Mouse (Mus musculus): ENCODE measurements around the gene Slc30a3.
"Not testable (repeated sequence)": the region's sequence is repeated elsewhere in the genome, so short reads cannot be mapped to it uniquely, and the experiment has no call there.

Gene Slc30a3

GRCm38 (mm10) chr5:31048763-31049641, 59.0 kb downstream of the Slc30a3 start, which contains the start of gene Slc5a6:
Gene Slc5a6, minus strand, starts transcription at chr5:31048924.
- peak in 1 of 2 experiments; percentile 30 for DNase-seq (ENCODE audit: low spot score in 2 of 2)

GRCm38 (mm10) chr5:31047848-31048762, 59.9 kb downstream of the Slc30a3 start, which contains the start of gene Atraid:
Gene Atraid, plus strand, starts transcription at chr5:31048312.
- DNase-seq (ENCODE audit: low spot score in 2 of 2): peak; percentile 88 to 99

- DNase-seq (ENCODE audit: low spot score in 2 of 2): no peak
Observed at GRCm38 (mm10) chr5:31047074-31047473, 61.0 kb downstream of the Slc30a3 start.

GRCm38 (mm10) chr5:31046416-31046815, 61.6 kb downstream of the Slc30a3 start:
- no peak for DNase-seq (ENCODE audit: low spot score in 2 of 2)

GRCm38 (mm10) chr5:31038171-31038845, 69.7 kb downstream of the Slc30a3 start:
- no peak for DNase-seq (ENCODE audit: low spot score in 2 of 2)

GRCm38 (mm10) chr5:31036556-31036955, 71.5 kb downstream of the Slc30a3 start:
- DNase-seq (ENCODE audit: low spot score in 2 of 2): not testable (repeated sequence)

Measured in cerebellum, postnatal 4 days (tissue).